Mouse (Mus musculus) Patski (cell line): ENCODE measurements at regions not wholly inside any gene's neighbourhood (a gene's known extent, or its start where the extent isn't known, plus 50 kb on each side); places are given as distances from the start of the nearest gene placed in this dataset.
A peak's percentile ranks its signal among the peaks of the same experiment; 100 is the strongest.
"Not testable (repeated sequence)": the region's sequence is repeated elsewhere in the genome, so short reads cannot be mapped to it uniquely, and the experiment has no call there.

ENCODE experiments used
- ATAC-seq: fragments of 100-300 bp; one replicate; pipeline ENCODE4 v1.8.0; 2021
- CTCF ChIA-PET: fragments of 350-600 bp; sonication (Branson Sonifier 250); formaldehyde crosslinking; loops from one replicate; lab custom pipeline; 2022; ENCODE audit warnings: inconsistent platforms; lab: Charles Lee
- POLR2A ChIA-PET: fragments of 350-600 bp; sonication (Branson Sonifier 250); formaldehyde crosslinking; loops from one replicate; lab custom pipeline; 2022; ENCODE audit warnings: antibody characterized with exemption, inconsistent platforms; lab: Charles Lee
- DNase-seq: peaks from one replicate; pipeline ENCODE4 v3.0.0-alpha.2; 2011; ENCODE audit warnings: low read depth, low spot score
- H3K27me3 ChIP-seq: fragments of 371-371 bp; one replicate; pipeline ENCODE4 v1.5.1; 2021
- CTCF ChIP-seq: fragments of 100-300 bp; IDR thresholded peaks from one replicate; pipeline ENCODE4 v1.5.1; 2021
- in situ Hi-C: fragments of 300-500 bp; cut with MboI; formaldehyde crosslinking; loops from 3 replicates; pipeline ENCODE4 v1.11.1; 2018; ENCODE audit warnings: low pct_unique_long_range_greater_than_20kb, mixed read lengths

DNA sequence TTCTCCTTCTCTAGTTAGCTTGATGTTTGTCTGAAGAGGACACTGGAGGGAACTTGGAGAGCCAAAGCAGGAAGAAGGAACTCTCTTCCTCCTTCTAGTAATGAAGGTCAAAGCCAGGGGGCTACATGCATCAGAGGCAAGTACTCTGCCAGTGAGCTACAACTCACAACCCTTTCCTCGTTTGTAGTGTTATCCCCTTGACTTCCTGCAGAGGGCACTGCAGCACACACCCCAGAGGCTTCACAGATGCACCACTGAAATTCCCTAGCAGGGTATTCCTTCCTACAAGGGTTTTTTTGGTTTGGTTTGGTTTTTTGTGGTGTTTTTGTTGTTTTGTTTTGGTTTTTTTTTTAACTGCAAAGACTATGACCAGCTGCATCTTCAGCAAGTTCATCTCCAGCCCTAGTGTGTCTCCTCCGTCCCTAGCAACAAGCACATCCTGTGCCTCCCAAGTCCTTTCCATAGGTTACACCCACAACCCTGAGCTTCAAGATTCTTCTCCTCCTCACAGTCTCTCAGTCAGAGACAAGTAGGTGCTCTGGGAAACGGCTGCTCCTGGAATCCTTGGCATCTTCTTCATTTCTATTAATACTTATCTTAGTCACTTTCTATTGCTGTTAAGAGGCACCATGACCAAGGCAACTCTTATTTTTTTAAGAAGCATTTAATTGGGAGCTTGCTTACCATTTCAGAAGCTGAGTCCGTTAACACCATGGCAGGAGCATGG is 119.0 kb upstream of the Ipo5 start:
- DNase-seq, result no peak
- ATAC-seq, result no peak
- POLR2A ChIA-PET, result no interaction called here
- CTCF ChIA-PET, result interaction anchor here (0.7 to 1.5 kb wide), 5 partner anchors 8 to 39 kb away, joined by 3 to 6 read pairs (median 4); no protein-coding TSS in a partner anchor
- in situ Hi-C loops, result no loop called here
- TF ChIP-seq CTCF, result peak; percentile 80
- peaks cover 17% of the 10 kb centered on the region for H3K27me3 ChIP-seq

DNA sequence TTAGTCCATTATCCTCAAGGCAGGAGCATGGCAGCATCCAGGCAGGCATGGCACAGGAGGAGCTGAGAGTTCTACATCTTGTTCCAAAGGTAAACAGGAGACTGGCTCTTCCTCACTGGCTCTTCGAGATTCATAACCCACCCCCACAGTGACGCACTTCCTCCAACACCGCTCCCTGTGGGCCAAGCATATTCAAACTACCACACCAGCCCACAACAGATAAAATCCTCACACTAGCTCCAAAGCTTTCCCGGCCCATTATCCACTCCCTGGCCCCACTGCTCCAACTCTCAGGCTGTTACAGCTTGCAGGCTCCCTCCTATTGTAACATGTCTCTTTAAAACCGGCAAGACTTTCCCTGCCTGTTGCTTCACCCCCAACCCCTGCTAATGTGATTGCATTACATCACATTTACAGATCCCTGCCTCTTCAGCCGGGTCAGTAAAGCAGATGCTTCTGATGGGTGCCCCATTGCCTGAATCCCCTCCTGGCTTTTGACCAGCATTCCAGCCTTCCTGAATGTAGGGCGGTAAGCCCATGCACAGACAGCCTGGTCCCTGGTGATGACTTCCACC is 113.0 kb upstream of the Ipo5 start:
- ATAC-seq, result no peak
- H3K27me3 ChIP-seq, result peaks cover 12% of the 10 kb centered on the region
- DNase-seq, result no peak
- TF ChIP-seq CTCF, result no peak
- CTCF ChIA-PET, result interaction anchor here (1.8 kb wide), 1 partner anchor 11 kb away, joined by 4 read pairs; no protein-coding TSS in a partner anchor
- POLR2A ChIA-PET, result no interaction called here
- in situ Hi-C loops, result no loop called here

- DNase-seq (no peak), ATAC-seq (no peak)
- ChIA-PET CTCF (no interaction called here), POLR2A (no interaction called here)
- in situ Hi-C loops, result no loop called here
- TF ChIP-seq CTCF, result no peak
- peaks cover 12% of the 10 kb centered on the region for H3K27me3 ChIP-seq
Observed at GRCm38 (mm10) chr14:120803191-120803590, 107.8 kb upstream of the Ipo5 start.

DNA sequence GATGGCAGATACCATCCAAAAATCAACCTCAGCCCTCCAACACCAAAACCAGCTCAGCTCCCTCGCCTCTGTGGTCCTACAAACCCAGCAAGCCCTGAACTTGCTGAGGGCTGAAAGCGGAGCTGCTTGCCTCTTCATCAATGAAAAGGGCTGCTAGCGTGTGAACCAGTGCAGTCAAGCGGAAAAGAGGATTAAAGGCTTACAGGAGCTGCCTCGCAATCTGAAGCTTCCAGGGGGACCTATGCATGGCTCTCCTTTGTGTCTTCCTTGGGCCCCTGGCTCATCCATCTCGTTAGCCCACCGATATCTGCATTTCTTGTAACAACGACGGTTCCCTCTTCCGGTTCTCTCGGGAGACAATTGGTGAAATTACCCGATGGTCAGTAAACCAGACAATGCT is 107.3 kb upstream of the Ipo5 start:
- no peak for TF ChIP-seq CTCF
- POLR2A ChIA-PET, result no interaction called here
- ATAC-seq, result no peak

DNA sequence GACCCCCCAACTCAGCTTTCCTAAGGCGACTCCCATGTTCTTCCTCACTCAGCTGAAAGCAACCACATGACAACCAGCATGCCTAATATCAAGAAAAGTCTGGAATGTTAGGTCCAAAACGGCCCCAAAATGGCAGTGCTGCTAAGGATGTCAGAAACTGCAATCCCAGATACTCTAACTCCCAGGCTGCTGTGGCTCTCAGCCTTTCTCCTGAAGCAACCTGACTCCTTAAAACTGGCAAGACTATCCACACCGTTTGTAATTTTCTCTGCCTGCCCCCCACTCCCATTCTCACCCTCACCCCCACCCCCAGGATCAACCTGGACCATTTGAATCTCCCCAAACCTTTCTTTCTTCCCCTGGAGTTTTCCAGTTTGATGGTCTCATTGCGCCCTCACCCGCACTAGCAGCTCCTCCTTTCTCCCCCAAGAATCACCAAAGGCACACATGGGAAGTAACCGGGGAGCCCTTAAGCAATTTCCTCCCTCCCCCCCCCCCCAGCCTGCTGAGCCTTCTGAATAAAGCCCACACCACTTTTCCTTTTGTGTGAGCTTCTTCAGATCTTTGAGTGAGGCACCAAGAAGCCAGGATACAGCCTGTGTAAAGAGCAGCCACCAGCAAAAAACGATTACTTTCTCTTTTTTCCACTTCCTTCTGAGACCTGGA is 106.7 kb upstream of the Ipo5 start:
- ChIA-PET POLR2A (no interaction called here), CTCF (no interaction called here)
- in situ Hi-C loops, result no loop called here
- DNase-seq (no peak), ATAC-seq (no peak)
- H3K27me3 ChIP-seq, result peaks cover 12% of the 10 kb centered on the region
- no peak for TF ChIP-seq CTCF

More for the DNA sequence above, 107.3 kb upstream of the Ipo5 start:
- CTCF ChIA-PET, result no interaction called here
- no peak for DNase-seq
- peaks cover 12% of the 10 kb centered on the region for H3K27me3 ChIP-seq
- in situ Hi-C loops, result no loop called here

GRCm38 (mm10) chr14:120805137-120805536 is 105.9 kb upstream of the Ipo5 start:
- ChIA-PET POLR2A (no interaction called here), CTCF (no interaction called here)
- ATAC-seq (no peak), DNase-seq (no peak)
- no peak for TF ChIP-seq CTCF
- in situ Hi-C loops, result no loop called here
- H3K27me3 ChIP-seq, result peaks cover 4% of the 10 kb centered on the region

GRCm38 (mm10) chr14:120805816-120806552 is 105.0 kb upstream of the Ipo5 start:
- POLR2A ChIA-PET, in situ Hi-C loops, H3K27me3 ChIP-seq, ATAC-seq, DNase-seq, CTCF ChIA-PET: not testable (repeated sequence)

GRCm38 (mm10) chr14:120806553-120806893 is 104.5 kb upstream of the Ipo5 start:
- no peak for TF ChIP-seq CTCF
- ATAC-seq (no peak), DNase-seq (no peak)

GRCm38 (mm10) chr14:120809321-120809720 is 101.7 kb upstream of the Ipo5 start:
- POLR2A ChIA-PET, result interaction anchor here (0.6 kb wide), 1 partner anchor 9 kb away, joined by 4 read pairs; no protein-coding TSS in a partner anchor
- CTCF ChIA-PET, result interaction anchor here (1.2 kb wide), 1 partner anchor 12 kb away, joined by 4 read pairs; no protein-coding TSS in a partner anchor
- no peaks in the 10 kb centered on the region for H3K27me3 ChIP-seq
- DNase-seq (no peak), ATAC-seq (no peak)
- no peak for TF ChIP-seq CTCF
- in situ Hi-C loops, result no loop called here

More at GRCm38 (mm10) chr14:120806553-120806893, 104.5 kb upstream of the Ipo5 start:
- CTCF ChIA-PET, result no interaction called here
- POLR2A ChIA-PET, result no interaction called here
- in situ Hi-C loops, result no loop called here
- no peaks in the 10 kb centered on the region for H3K27me3 ChIP-seq

DNA sequence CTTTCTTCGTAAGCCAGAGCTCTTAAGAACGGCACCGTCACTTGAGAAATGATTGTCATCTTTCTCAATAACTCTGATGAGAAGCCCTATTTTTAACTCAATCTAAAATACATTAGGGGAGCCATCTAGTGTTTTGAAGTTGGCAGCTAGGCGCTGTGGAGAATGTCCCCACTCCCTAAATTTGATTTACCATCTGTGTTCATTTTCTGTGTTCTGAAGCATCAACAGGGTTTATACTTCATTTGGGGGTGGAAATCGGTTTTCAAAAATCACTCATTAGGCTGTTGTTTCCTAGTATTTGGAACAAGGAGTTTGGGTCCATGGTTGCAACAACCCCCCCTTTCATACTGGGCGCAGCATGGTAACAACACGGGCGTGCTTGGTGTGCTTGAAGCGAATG is 97.1 kb upstream of the Ipo5 start:
- H3K27me3 ChIP-seq, result no peaks in the 10 kb centered on the region

DNA sequence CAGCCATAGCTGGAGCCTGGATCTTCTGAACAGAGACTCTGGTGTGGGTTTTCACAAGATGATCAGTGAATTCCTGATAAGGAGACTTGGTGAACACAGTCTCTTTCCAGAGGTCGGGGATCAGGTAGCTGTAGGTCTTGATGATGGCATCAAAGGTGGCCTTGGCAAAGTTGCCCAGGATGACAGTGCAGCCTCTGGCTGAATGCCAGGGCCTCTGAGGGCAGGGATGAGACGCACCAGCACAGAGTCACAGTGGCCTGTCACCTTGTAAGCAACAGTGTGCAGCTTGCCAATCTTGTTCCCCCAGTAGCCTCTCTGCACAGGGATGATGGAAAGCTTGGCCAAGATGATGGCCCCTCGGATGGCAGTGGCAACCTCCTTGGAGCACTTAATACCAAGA is 95.9 kb upstream of the Ipo5 start:
- DNase-seq, CTCF ChIA-PET, in situ Hi-C loops: not testable (repeated sequence)

More for the DNA sequence above, 97.1 kb upstream of the Ipo5 start:
- no peak for TF ChIP-seq CTCF
- CTCF ChIA-PET, result no interaction called here
- DNase-seq, result no peak
- POLR2A ChIA-PET, result no interaction called here
- in situ Hi-C loops, result no loop called here
- no peak for ATAC-seq

More for the DNA sequence above, 95.9 kb upstream of the Ipo5 start:
- not testable (repeated sequence) for ATAC-seq, H3K27me3 ChIP-seq
- POLR2A ChIA-PET, result interaction anchor here (0.7 kb wide), 1 partner anchor 13 kb away, joined by 5 read pairs; no protein-coding TSS in a partner anchor
